Mouse (Mus musculus) adrenal gland, adult (tissue): ENCODE measurements at regions not wholly inside any gene's neighbourhood (a gene's known extent, or its start where the extent isn't known, plus 50 kb on each side); places are given as distances from the start of the nearest gene placed in this dataset.
"Not testable (repeated sequence)": the region's sequence is repeated elsewhere in the genome, so short reads cannot be mapped to it uniquely, and the experiment has no call there.

Experiments
- DNase-seq, 2 experiments: peaks; one replicate each; pipeline ENCODE4 v3.0.0; 2022 to 2023; ENCODE audit warnings: low spot score in 1 of 2; ENCODE audit not compliant: inconsistent age in 2 of 2

- no peak for DNase-seq
Measured at GRCm38 (mm10) chr1:141716953-141717352, 1471.0 kb downstream of the Kcnt2 start.

DNA sequence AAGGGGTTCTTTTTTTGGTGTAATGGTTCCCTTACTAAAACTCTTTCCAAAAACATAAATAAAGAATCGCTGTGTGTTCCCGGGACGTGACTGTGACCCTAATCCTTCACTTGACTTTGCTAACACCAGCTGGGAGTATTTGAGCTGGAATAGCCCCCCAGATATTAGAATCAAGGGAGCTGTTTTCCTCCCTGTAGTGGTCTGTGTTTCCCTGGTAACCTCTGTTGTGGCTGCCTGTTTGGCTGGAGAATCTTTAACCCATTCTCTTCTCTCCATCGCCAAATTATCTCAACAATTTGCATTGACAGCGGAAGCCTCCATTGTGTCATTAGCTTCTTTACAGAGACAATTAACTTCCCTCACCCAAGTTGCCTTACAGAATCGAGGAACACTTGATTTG is 1471.6 kb downstream of the Kcnt2 start:
- DNase-seq, result no peak

DNA sequence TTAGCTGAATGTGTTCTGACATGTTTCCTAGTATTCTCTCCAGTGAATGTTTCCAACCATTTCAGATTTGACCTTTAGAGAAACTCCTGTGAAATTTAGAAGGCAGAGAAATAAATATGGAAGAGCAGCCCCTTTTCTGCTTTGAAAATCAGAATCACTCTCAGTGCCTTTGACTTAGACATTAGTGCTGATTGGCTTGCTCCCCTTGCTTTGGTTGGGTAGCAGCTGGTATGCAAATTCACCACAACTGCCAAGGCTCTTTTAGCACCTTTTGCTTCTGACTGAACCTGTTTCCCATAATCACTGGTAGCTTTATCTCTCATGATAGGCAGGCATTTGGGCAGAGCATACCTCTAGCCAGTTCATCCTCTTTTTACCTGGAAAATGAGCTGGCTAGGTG is 1495.3 kb downstream of the Kcnt2 start:
- DNase-seq, result no peak

DNA sequence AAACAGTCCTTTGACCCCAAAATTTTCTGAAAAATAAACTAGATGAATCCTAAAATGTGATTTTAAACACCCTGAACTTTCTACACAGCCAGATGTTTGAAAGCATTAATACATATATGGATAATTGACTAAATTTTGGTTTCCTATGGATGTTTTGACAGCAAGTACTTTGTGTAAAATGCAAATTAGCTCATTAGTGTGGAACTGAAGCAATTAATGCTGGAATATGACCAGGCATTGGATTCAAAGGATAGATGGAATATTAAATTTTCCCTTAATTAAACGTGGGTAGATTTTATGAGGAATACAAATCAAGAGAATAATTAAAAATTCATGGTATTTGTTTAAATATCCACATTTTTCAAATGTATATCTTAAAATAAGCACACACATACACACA is 1530.1 kb downstream of the Kcnt2 start:
- DNase-seq, result no peak

GRCm38 (mm10) chr1:141783367-141783766 is 1537.4 kb downstream of the Kcnt2 start:
- no peak for DNase-seq

GRCm38 (mm10) chr1:141813315-141814158 is 1567.6 kb downstream of the Kcnt2 start:
- DNase-seq, result no peak

- DNase-seq, result no peak
Measured at GRCm38 (mm10) chr1:141831444-141831843, 1585.5 kb downstream of the Kcnt2 start.

- DNase-seq, result no peak
Measured at GRCm38 (mm10) chr1:141842547-141842946, 1596.6 kb downstream of the Kcnt2 start.

- not testable (repeated sequence) for DNase-seq
Measured at GRCm38 (mm10) chr1:141853841-141854240, 1607.9 kb downstream of the Kcnt2 start.

GRCm38 (mm10) chr1:141884356-141884755 is 1638.4 kb downstream of the Kcnt2 start:
- no peak for DNase-seq

DNA sequence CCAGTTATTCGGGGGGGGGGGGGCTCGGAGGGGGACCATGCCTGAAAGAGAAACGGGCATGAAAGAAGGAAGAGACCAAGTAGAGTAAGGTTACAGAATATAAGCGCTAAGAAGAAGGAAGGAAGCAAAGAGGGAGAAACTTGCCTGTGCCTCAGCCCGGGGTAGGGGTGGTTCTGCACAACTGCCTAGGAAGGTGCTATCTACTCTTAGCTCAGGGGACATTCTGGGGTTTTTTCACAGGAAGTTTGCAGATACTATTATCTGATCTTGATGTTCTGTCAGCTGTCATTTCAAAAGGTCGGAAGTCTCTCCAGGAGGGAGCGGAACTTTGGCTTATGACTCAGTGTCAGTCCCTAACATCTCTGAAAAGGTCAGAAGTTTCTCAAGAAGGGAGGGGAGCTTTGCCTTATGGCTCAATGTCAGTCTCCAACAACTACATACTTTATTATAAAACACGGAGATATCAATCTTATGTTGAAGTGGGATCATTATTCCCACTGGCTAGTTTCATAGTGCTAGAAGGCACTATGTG is 1652.0 kb downstream of the Kcnt2 start:
- no peak for DNase-seq

DNA sequence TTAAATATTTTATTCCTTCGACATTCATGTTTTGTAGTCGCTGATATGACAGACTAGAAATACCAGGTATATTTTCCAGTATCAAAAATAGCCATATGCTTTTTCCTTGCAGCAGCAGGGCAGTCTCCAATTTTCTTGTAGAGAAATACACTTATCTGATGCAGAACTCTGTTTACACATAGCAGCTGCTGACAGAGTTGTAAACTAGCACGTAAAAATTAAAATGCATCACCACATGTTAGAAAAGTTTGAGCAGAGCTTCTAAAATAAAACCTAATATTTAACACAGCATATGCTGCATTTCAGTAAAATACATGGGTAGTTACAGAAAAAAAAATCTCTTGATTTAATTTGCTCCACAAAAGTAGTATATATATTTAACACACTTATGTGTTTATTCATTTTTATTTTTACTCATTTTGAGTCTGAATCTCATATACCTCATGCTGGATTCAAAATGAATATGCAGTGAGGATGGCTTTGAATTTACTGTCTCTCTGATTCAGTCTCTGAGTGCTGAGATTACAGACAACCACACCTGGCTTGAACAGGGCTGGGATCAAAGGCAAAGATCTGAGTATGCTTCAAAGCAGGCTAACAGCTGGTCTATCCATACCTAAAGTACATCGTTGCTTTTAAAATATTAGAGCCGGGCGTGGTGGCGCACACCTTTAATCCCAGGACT is 1665.9 kb downstream of the Kcnt2 start:
- DNase-seq, result no peak

GRCm38 (mm10) chr1:141926194-141926593 is 1680.2 kb downstream of the Kcnt2 start:
- DNase-seq, result no peak

DNA sequence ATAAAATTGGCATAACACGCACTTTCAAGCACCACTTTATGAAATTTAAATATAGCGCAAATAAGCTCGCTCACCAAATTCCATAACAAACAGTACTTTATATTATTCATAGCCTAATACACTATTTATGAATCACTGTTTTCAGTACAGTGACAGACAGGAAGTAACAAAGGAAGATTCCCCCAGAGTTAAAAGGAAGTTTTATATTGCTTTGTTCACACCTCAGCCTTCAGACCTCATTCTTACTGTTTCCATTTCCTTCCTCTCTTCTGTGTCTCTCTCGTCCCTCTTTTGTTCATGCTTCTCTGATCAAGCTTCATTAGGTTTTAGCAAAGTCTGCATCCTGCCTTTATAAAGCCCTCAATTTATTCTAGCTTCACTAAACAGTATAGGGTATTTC is 1680.8 kb downstream of the Kcnt2 start:
- DNase-seq, result no peak

DNA sequence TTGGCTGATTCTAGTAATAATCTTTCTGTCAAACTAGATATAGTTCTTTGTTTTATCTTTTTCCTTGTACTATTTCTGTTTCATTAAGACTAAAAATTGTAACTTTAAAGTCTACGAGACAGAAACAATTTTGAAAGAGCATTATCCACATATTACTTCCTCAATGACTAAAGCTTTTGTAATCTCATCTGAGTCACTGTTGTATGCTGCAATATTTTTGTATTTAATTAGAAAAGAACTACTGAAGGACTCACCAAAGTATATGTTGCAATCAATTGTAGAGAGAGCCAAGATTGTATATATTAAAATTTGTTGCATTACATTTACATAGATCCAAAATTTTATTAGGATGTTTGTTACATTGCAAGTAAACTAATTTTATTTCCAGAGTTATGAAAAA is 1692.4 kb upstream of the B3galt2 start:
- DNase-seq, result no peak

DNA sequence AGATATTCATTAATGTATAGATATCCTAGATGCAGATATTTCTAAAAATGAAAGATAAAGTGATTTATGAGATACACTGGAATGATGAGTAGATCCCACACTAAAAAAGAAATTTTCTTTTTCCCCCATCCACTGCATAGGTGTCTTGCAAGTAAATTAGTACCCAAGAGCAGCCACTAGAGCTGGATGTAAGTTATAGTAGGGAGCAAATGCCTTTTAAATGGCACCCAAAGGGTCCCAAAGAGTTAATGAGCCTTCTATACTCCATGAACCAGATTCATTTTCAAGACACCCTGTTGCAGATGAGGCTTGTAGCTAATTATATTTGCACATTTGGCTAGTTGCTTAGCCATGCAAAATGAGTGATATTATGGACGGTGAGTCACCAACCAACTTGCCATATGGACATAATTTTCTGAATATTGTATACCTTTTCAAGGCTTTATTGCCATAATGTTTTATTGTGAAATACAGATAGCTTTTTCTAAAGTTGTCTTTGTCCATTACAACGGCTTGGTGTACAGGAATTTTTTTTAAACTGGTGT is 1686.1 kb upstream of the B3galt2 start:
- DNase-seq, result no peak

DNA sequence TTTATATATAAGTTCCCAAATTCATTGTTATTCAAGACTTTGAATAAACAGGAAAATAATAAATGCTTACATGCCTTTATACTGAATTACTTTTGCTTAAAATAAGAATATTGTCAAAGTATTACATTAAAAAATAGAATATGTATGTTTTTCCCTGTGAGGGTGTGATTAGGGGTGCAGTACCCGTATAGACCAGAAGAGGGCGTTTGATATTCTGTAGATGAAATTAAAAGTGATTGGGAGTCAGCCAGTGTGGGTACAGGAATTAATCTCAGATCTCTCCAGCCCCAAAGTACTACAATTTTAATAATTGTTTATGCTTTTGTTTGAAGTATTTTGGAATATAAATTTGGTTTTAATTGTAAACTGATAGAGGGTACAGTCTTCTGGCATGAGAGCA is 1678.7 kb upstream of the B3galt2 start:
- DNase-seq, result peak; percentile 9 to 73

- no peak for DNase-seq
Measured at GRCm38 (mm10) chr1:141968133-141968532, 1672.3 kb upstream of the B3galt2 start.

- no peak for DNase-seq
Measured at GRCm38 (mm10) chr1:141974329-141974728, 1666.1 kb upstream of the B3galt2 start.

- DNase-seq, result no peak
Measured at GRCm38 (mm10) chr1:141999769-142000168, 1640.7 kb upstream of the B3galt2 start.

- peak in 1 of 2 experiments; percentile 13 for DNase-seq
Measured at GRCm38 (mm10) chr1:142000335-142000734, 1640.1 kb upstream of the B3galt2 start.

GRCm38 (mm10) chr1:142006316-142006715 is 1634.1 kb upstream of the B3galt2 start:
- no peak for DNase-seq
